Mouse (Mus musculus): ENCODE data around the gene Slc35a5. TPM values are rescaled to one million over a fixed set of nuclear protein-coding genes. Genes with fewer than 3 reads are reported as not detected.

Gene Slc35a5
- polyA plus RNA-seq, 1 experiment from 2014 or later = 14.8 TPM

- Histone ChIP-seq H3K9ac (ENCODE audit: low read length) (no peak overlapping the region), H3K36me3 (ENCODE audit: control insufficient read depth, insufficient read depth, low read length) (no peaks in the 10 kb centered on the region), H3K27me3 (ENCODE audit: control insufficient read depth, insufficient read depth, low read length) (no peaks in the 10 kb centered on the region), H3K27ac (ENCODE audit: low read depth, low read length) (no peak overlapping the region), H3K4me1 (ENCODE audit: control insufficient read depth, insufficient read depth, low read length) (no peaks in the 10 kb centered on the region), H3K4me2 (no peak overlapping the region), H3K9me3 (ENCODE audit: control insufficient read depth, low read length) (no peaks in the 10 kb centered on the region), H3K4me3 (ENCODE audit: low read depth, low read length) (no peak overlapping the region)
- 66% methylated on average over 5 of the region's 5 CpGs for WGBS
- no peak for DNase-seq (ENCODE audit: low spot score, missing footprints)
- no peak for ATAC-seq (ENCODE audit: low FRiP score)
These were observed 35.9 kb downstream of the Slc35a5 start for GRCm38 (mm10) chr16:45122571-45122970.

GRCm38 (mm10) chr16:45120844-45121425 is 37.6 kb downstream of the Slc35a5 start:
- Histone ChIP-seq H3K4me3 (ENCODE audit: low read depth, low read length) (no peak overlapping the region), H3K27ac (ENCODE audit: low read depth, low read length) (no peak overlapping the region), H3K9ac (ENCODE audit: low read length) (no peak overlapping the region), H3K4me1 (ENCODE audit: control insufficient read depth, insufficient read depth, low read length) (no peaks in the 10 kb centered on the region), H3K36me3 (ENCODE audit: control insufficient read depth, insufficient read depth, low read length) (no peaks in the 10 kb centered on the region), H3K9me3 (ENCODE audit: control insufficient read depth, low read length) (no peaks in the 10 kb centered on the region), H3K27me3 (ENCODE audit: control insufficient read depth, insufficient read depth, low read length) (no peaks in the 10 kb centered on the region), H3K4me2 (no peak overlapping the region)
- ATAC-seq (ENCODE audit: low FRiP score) (no peak), DNase-seq (ENCODE audit: low spot score, missing footprints) (no peak)
- WGBS = 75% methylated on average over 5 of the region's 5 CpGs

GRCm38 (mm10) chr16:45118760-45119159 is 39.7 kb downstream of the Slc35a5 start:
- DNase-seq (ENCODE audit: low spot score, missing footprints) (no peak), ATAC-seq (ENCODE audit: low FRiP score) (no peak)
- Histone ChIP-seq H3K27me3 (ENCODE audit: control insufficient read depth, insufficient read depth, low read length) (no peaks in the 10 kb centered on the region), H3K4me2 (no peak overlapping the region), H3K27ac (ENCODE audit: low read depth, low read length) (no peak overlapping the region), H3K9ac (ENCODE audit: low read length) (no peak overlapping the region), H3K4me1 (ENCODE audit: control insufficient read depth, insufficient read depth, low read length) (no peaks in the 10 kb centered on the region), H3K4me3 (ENCODE audit: low read depth, low read length) (no peak overlapping the region), H3K9me3 (ENCODE audit: control insufficient read depth, low read length) (no peaks in the 10 kb centered on the region), H3K36me3 (ENCODE audit: control insufficient read depth, insufficient read depth, low read length) (no peaks in the 10 kb centered on the region)
- 84% methylated on average over 3 of the region's 3 CpGs for WGBS

- ATAC-seq (ENCODE audit: low FRiP score) = no peak
These were observed 41.3 kb downstream of the Slc35a5 start for GRCm38 (mm10) chr16:45117200-45117599.

GRCm38 (mm10) chr16:45110498-45110897 is 48.0 kb downstream of the Slc35a5 start:
- Histone ChIP-seq H3K9me3 (ENCODE audit: control insufficient read depth, low read length) (no peaks in the 10 kb centered on the region), H3K4me3 (ENCODE audit: low read depth, low read length) (no peak overlapping the region), H3K36me3 (ENCODE audit: control insufficient read depth, insufficient read depth, low read length) (no peaks in the 10 kb centered on the region), H3K27me3 (ENCODE audit: control insufficient read depth, insufficient read depth, low read length) (no peaks in the 10 kb centered on the region), H3K9ac (ENCODE audit: low read length) (no peak overlapping the region), H3K4me1 (ENCODE audit: control insufficient read depth, insufficient read depth, low read length) (no peaks in the 10 kb centered on the region), H3K4me2 (no peak overlapping the region), H3K27ac (ENCODE audit: low read depth, low read length) (no peak overlapping the region)
- DNase-seq (ENCODE audit: low spot score, missing footprints) (no peak), ATAC-seq (ENCODE audit: low FRiP score) (no peak)
- WGBS = 71% methylated on average over 4 of the region's 4 CpGs

More at GRCm38 (mm10) chr16:45117200-45117599, 41.3 kb downstream of the Slc35a5 start:
- H3K36me3 ChIP-seq (ENCODE audit: control insufficient read depth, insufficient read depth, low read length) = no peaks in the 10 kb centered on the region
- H3K4me2 ChIP-seq = no peak overlapping the region
- no peaks in the 10 kb centered on the region for H3K9me3 ChIP-seq (ENCODE audit: control insufficient read depth, low read length)
- no peaks in the 10 kb centered on the region for H3K27me3 ChIP-seq (ENCODE audit: control insufficient read depth, insufficient read depth, low read length)
- WGBS = 90% methylated on average over 3 of the region's 3 CpGs
- H3K4me1 ChIP-seq (ENCODE audit: control insufficient read depth, insufficient read depth, low read length) = no peaks in the 10 kb centered on the region
- H3K27ac ChIP-seq (ENCODE audit: low read depth, low read length) = no peak overlapping the region
- no peak overlapping the region for H3K4me3 ChIP-seq (ENCODE audit: low read depth, low read length)
- DNase-seq (ENCODE audit: low spot score, missing footprints) = no peak
- no peak overlapping the region for H3K9ac ChIP-seq (ENCODE audit: low read length)

GRCm38 (mm10) chr16:45108203-45108878 is 50.2 kb downstream of the Slc35a5 start:
- Histone ChIP-seq H3K4me2 (no peak overlapping the region), H3K4me3 (ENCODE audit: low read depth, low read length) (no peak overlapping the region), H3K4me1 (ENCODE audit: control insufficient read depth, insufficient read depth, low read length) (no peaks in the 10 kb centered on the region), H3K9ac (ENCODE audit: low read length) (no peak overlapping the region), H3K27me3 (ENCODE audit: control insufficient read depth, insufficient read depth, low read length) (no peaks in the 10 kb centered on the region), H3K9me3 (ENCODE audit: control insufficient read depth, low read length) (no peaks in the 10 kb centered on the region), H3K36me3 (ENCODE audit: control insufficient read depth, insufficient read depth, low read length) (no peaks in the 10 kb centered on the region), H3K27ac (ENCODE audit: low read depth, low read length) (no peak overlapping the region)
- DNase-seq (ENCODE audit: low spot score, missing footprints) (no peak), ATAC-seq (ENCODE audit: low FRiP score) (no peak)
- WGBS = 77% methylated on average over 5 of the region's 5 CpGs

- Histone ChIP-seq H3K4me2 (no peak overlapping the region), H3K9ac (ENCODE audit: low read length) (no peak overlapping the region), H3K4me1 (ENCODE audit: control insufficient read depth, insufficient read depth, low read length) (no peaks in the 10 kb centered on the region), H3K36me3 (ENCODE audit: control insufficient read depth, insufficient read depth, low read length) (no peaks in the 10 kb centered on the region), H3K4me3 (ENCODE audit: low read depth, low read length) (no peak overlapping the region), H3K27ac (ENCODE audit: low read depth, low read length) (no peak overlapping the region), H3K27me3 (ENCODE audit: control insufficient read depth, insufficient read depth, low read length) (no peaks in the 10 kb centered on the region), H3K9me3 (ENCODE audit: control insufficient read depth, low read length) (no peaks in the 10 kb centered on the region)
- no peak for ATAC-seq (ENCODE audit: low FRiP score)
- no peak for DNase-seq (ENCODE audit: low spot score, missing footprints)
- 79% methylated on average over 3 of the region's 3 CpGs for WGBS
These were observed 53.5 kb downstream of the Slc35a5 start for GRCm38 (mm10) chr16:45104993-45105392.

GRCm38 (mm10) chr16:45100892-45101291 is 57.6 kb downstream of the Slc35a5 start:
- no peak overlapping the region for H3K27ac ChIP-seq (ENCODE audit: low read depth, low read length)
- WGBS = 80% methylated on average over 3 of the region's 3 CpGs

GRCm38 (mm10) chr16:45098886-45099210 is 59.7 kb downstream of the Slc35a5 start:
- DNase-seq (ENCODE audit: low spot score, missing footprints) = no peak
- Histone ChIP-seq H3K36me3 (ENCODE audit: control insufficient read depth, insufficient read depth, low read length) (no peaks in the 10 kb centered on the region), H3K9me3 (ENCODE audit: control insufficient read depth, low read length) (no peaks in the 10 kb centered on the region), H3K27me3 (ENCODE audit: control insufficient read depth, insufficient read depth, low read length) (no peaks in the 10 kb centered on the region), H3K4me1 (ENCODE audit: control insufficient read depth, insufficient read depth, low read length) (peaks cover 5% of the 10 kb centered on the region; the same call in 1 of the 2 replicates), H3K9ac (ENCODE audit: low read length) (no peak overlapping the region), H3K4me3 (ENCODE audit: low read depth, low read length) (no peak overlapping the region), H3K4me2 (no peak overlapping the region), H3K27ac (ENCODE audit: low read depth, low read length) (no peak overlapping the region)
- no peak for ATAC-seq (ENCODE audit: low FRiP score)
- WGBS = 80% methylated on average over 6 of the region's 6 CpGs

More at GRCm38 (mm10) chr16:45100892-45101291, 57.6 kb downstream of the Slc35a5 start:
- H3K27me3 ChIP-seq (ENCODE audit: control insufficient read depth, insufficient read depth, low read length) = no peaks in the 10 kb centered on the region
- DNase-seq (ENCODE audit: low spot score, missing footprints) (no peak), ATAC-seq (ENCODE audit: low FRiP score) (no peak)
- no peak overlapping the region for H3K9ac ChIP-seq (ENCODE audit: low read length)
- H3K9me3 ChIP-seq (ENCODE audit: control insufficient read depth, low read length) = no peaks in the 10 kb centered on the region
- no peak overlapping the region for H3K4me2 ChIP-seq
- no peaks in the 10 kb centered on the region for H3K36me3 ChIP-seq (ENCODE audit: control insufficient read depth, insufficient read depth, low read length)
- no peaks in the 10 kb centered on the region for H3K4me1 ChIP-seq (ENCODE audit: control insufficient read depth, insufficient read depth, low read length)
- H3K4me3 ChIP-seq (ENCODE audit: low read depth, low read length) = no peak overlapping the region
